Mouse (Mus musculus) gastrocnemius, postnatal 14 days (tissue): ENCODE data around the gene Mctp2. TPM values are rescaled to one million over a fixed set of nuclear protein-coding genes. Genes with fewer than 3 reads are reported as not detected.

ENCODE experiments used
- DNase-seq: peaks from one replicate; pipeline ENCODE4 v3.0.0; 2021; ENCODE audit warnings: mixed read lengths
- intact Hi-C: fragments of 180-260 bp; cut with DNase I; formaldehyde crosslinking; loops from one replicate; pipeline ENCODE4 v1.15.1; 2025; ENCODE audit warnings: low total_unique reads
- long read RNA-seq, 2 experiments: library from polyadenylated mRNA; stranded (forward); transcript quantifications; one replicate each; pipeline ENCODE4 v2.0.0; 2021
- total RNA-seq, 2 experiments: library from RNA; stranded (reverse); gene quantifications; 2 replicates each; pipeline ENCODE4 v1.2.3; 2021

Gene Mctp2
- total RNA-seq: under 1 TPM; 0.10 to 0.55 TPM
- long read RNA-seq, experiment 1: 0 reads
- long read RNA-seq, experiment 2: 0 reads

DNA sequence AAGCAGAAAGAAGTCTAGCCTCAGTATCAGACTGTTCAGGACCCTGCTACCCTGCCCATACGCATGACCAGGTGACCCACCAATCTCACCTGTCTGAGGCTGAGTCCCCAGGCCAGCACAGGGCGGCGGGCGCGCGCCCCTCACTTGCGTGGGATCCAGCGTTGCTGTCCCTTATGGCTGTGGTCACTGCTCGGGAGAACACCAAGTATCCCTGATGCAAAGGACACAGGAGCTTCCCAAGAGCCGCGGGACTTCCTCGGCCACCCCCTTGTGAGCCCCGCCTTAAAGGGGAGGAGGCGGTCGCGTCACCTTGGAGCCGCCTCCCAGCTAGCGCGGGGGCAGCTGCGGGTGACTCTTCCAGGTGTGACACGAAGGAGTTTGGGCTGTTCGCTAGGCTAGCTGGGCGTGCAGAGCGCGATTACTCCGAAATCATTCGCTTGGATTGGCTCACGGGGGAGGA, at the start of gene Mctp2:
Mctp2 (minus strand) TSS at position 227 of the 460 bp plus-strand sequence.
- intact Hi-C loops: no loop called here
- DNase-seq: peak; percentile 24

DNA sequence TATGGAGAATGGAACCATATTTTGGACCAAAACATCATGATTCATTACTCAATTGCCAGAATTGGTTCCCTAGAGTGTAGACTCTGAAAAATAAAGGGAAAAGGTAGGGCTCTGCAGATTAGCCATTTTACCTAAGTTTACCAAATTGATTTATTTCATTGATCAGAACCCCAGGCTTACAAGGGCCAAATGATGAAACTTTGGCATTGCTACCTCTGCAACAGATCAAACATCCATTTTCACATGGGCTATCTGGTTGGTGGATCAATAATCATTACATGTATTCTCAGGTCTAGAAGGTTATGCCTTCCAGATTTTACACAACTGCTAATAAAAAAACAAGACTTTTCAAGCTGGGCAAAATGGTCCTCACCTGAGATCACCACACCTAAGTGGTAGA, 39.5 kb upstream of the Mctp2 start:
- no peak for DNase-seq
- intact Hi-C loops: no loop called here

DNA sequence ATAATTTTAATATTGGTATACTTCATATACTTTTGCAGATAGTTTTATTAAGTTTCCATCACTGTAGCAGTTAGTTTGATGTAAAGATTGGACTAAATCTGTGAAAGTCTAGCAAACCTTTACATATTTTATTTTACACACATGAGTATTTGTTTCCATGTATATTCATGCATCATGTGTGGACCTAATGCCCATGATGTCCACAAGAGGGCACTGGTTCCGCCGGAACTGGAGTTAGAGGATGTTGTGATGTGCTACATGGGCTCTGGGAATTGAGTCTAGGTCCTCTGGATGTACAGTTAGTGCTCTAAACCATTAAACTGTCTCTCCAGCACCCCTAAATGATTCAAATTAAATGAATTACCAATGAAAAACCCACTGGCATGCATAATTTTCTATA, 37.3 kb upstream of the Mctp2 start:
- no peak for DNase-seq
- intact Hi-C loops: no loop called here

DNA sequence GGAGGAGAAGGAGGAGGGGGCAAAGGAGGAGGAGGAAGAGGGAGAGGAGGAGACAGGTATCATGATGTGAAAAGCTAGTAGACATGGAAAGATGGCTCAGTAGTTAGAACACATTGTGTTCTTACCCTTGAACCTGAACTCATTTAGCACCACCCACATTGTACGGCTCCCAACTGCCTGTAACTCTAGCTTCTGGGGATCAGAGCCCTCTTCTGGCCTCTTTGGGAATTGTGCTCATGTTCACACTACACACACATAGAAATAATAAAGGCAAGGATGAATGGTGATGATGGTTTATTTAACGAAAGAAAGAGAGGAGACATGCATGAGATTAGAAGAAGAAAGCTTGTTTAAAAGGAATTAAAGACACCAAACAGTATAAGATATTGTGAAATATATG, 36.4 kb upstream of the Mctp2 start:
- intact Hi-C loops: no loop called here
- no peak for DNase-seq

DNA sequence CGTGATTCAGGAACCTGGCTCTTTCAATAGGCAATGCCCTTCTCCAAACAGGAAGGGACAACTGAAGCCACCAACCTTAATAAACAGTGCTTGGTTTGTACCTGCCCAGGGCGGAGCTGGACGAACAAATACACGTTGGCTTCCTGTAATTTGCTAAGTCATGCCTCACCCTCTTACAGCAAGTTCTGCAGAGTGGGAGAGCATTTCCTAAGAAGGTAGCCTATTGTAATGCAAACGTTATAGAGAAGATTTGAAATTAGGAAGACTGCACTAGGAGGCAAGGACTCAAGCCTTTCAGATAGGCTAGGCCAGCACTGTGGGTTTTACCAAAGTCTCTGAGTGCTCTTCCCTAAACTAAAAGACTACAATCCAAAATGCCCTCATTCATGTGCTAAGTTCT, 19.6 kb upstream of the Mctp2 start:
- no peak for DNase-seq
- intact Hi-C loops: no loop called here

DNA sequence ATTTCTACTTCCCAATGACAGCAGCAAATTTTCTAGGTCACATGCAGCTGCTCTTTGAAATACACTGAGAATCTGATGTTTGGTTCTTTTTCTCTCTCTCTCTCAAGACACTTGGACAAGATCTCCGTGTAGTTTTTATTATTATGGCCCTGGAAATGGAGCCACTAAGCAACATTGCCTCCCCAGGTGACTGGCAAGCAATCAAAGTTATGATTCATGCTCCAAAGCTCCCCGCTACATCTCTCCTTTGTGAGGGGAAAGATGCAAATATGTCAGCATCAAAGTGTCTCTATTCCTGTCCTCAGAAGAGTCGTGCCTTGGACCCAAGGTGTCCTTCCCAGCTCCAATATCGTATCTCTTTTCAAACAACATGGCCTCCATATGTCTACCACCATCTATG, 14.5 kb upstream of the Mctp2 start:
- no peak for DNase-seq
- intact Hi-C loops: no loop called here

DNA sequence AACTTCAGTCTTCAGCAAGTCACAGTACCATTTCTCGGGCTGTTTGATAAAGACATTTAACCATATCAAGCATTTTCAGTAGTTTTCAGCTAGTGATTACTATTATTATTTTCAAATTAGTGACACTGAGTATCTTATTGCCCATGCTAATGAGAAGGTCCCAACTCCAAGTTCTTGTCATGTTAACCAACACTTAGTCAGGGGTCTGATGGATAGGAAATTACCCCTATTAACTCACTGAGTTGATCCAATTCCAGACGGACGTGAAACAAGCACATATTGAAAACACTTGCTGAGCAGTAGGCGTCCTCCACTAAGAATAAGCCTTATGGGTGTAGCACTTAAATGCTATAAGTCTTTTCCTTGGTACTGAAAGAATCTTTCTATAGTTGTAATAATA, 14.0 kb upstream of the Mctp2 start:
- no peak for DNase-seq
- intact Hi-C loops: no loop called here

DNA sequence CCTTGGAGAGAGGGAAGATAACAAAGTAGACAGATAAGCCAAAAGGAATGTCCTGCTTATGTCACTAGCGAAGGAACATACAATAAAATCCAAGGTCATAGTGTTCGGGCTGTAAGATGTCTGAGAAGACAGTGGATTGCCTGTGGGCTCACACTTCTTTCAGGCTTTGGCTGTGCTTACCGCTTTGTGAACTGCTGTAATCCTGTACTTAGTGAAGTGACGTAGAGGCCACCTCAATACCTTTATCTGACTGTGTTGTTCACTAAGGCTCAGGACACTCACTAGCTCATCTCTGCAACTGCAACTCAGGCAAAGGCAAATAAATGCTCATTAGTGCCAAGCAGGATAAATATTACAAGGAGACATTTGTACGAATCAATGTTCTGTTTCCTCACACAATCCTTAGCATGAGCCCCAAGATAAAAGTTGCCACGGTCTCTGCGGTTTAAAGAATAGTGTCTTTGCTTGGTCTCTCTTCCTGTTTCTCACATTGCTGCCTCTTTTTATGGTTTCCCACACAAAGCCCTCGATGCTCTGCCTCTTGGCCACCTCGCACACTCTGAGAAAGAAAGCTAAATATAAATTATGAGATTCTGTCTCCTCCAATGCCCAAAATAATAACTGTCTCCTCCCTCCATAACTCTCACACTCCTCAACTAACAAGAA, 8.1 kb upstream of the Mctp2 start:
- DNase-seq: no peak
- intact Hi-C loops: no loop called here

DNA sequence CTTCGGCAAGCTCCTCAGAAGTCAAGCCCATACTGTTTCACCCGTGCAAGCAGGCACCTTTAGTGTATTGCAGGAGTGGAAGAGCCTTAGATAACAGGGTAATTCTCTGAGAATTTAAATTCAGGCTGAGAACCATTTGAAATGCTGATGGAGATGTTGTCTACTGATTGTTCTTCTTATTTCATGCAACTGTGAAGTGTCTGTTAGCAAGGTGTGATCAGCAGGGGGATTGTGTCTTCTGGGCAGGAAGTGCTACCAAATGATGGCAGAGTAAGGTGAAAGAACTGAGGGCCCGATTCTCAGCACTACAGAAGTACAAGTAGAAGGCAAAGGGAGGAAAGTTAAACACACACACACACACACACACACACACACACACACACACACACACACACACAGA, 7.5 kb upstream of the Mctp2 start:
- no peak for DNase-seq
- intact Hi-C loops: no loop called here

DNA sequence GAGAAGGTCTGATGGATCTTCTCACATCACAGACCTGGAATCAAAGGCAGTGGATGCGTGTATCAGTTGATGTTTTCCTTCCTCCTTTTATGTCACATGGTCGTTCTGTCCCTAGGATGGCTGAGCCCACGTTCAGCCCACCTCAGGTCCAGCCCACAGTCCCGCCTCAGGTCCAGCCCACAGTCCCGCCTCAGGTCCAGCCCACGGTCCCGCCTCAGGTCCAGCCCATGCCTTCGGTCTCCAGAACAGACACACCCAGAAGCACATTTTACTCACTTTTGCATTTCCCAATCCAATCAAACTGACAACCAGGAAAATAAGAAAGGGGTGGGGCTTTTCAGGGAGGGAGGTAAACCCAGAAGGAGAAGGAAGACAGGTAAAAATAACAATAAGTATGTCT, 5.2 kb upstream of the Mctp2 start:
- intact Hi-C loops: no loop called here
- DNase-seq: no peak

DNA sequence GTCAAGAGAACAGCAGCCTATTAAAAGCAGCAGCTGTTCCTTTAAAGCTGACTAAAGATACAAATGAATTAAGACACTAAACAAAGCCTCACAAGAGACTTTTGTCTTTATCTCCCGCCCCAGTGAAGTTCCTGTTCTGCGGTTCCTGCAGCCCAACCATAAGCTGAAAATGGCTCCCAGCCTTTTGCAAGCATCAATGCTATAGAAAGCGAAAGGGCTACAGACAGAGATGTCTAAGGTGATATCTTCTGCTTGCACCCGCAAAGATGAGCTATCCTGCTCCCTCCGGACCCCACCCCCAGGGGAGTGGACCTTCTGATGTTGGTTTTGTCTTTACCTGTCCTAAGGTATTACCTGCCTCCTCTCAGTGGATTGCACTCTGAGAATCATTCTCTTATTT, 1.7 kb upstream of the Mctp2 start:
- no peak for DNase-seq
- intact Hi-C loops: no loop called here

DNA sequence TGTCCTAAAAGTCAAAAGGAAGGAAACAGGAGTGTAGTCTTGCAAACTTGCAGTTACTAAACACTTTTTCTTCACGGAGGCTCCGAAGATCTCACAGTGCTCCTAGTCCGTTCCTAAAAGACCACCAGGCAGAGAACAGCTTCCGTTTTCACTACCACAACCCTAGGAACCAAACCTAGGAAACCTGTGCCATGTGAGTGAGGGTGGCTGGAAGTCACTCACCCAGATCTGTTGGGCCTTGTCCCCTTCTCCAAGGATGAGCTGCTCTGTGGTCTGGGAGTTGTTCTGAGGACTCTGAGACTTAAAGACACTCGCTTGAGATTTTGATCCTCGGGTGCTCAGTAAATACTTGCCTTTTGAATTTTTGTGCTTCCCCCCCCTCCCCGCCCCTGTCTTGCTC, 439 bp upstream of the Mctp2 start:
- DNase-seq: no peak
- intact Hi-C loops: no loop called here

DNA sequence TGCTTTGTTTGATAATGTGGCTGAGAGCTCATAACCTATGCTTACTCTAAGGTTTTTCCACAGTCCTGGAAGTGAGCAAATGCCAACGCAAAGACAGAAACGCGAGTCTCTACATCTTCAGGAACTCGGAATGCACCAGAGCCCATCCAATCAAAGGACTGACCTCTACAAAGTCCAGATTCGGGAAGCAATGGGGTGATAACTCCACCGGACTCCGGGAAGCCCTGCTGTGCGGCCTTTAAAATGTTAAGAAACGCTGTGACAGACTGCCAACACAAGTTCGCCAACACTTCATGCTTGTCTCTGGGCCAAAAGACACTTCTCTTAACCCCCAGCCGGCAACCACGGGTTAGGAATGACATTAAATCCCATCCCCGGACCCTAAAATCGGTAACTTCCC, 437 bp downstream of the Mctp2 start:
- intact Hi-C loops: no loop called here
- no peak for DNase-seq

DNA sequence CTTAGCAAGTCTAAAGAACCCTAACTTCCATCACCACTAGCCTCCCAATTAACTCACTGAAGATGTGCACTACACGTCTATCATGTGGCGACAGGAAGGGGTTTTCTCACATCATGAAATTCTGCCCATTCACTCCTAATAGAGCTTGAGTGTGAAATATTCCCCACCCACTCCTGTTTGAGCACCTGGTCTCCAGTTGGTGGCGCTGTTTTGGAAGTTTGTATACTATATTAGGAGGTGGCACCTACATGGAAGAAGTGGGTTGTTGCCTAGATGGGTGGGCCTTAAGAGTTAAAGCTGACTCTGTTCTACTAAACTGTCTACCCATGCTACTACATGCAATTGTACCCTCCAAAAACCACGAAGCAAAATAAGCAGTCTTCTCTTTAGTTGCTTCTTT, 4.7 kb downstream of the Mctp2 start:
- DNase-seq: no peak
- intact Hi-C loops: no loop called here

DNA sequence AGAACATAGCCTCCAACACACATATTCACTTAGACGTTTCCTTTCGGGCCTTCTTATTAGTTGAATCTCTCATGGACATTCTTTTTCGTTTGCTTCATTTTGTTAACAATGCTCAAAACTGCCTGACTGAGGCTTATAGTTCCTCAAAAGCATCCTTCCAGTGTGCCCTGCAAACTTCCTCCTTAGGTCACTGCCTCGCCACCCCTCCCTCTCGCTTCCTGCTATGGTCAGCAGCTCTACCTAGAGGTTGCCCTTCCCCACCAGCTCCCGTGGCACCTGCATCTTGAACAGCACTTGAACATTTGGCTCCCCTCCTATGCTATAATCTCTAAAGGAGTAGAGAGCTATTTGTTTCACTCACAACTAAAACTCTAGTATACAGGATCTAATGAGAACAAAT, 6.7 kb downstream of the Mctp2 start:
- intact Hi-C loops: no loop called here
- no peak for DNase-seq

DNA sequence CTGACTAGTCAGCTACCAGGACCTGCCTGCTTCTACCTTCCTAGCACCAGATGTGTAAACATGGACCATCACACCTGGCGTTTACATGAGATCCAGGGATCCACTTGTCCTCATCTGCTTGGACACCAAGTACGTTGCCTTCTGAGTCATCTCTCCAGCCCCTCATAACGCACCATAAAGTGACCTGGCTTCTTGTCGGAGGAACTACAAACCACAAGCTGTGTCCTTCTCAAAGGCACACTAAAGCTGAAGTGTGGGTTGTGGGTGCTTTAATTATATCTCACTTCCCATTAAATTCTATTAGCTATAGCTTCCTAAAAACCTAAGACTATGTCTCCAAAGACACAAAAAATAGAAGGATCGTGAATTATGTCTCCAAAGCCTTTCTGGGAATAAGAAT, 9.4 kb downstream of the Mctp2 start:
- intact Hi-C loops: no loop called here
- DNase-seq: no peak

DNA sequence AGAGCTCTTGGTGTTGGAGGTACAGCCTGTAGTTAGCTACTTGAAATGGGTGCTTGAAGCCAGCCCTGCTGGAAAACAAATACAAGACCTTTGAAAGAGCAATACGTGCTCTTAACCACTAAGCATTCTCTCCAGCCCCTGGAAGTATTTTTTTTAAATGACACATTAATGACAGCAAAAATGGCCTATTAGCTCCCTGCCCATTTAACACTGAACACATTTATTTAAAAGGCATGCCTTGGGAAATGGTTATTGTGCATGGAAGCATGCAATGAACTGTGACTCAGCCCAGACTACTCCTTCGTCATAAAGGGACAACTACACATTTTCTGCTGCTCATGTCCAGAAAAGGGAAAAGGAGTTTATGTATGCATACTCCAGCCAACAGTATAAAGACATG, 10.2 kb downstream of the Mctp2 start:
- intact Hi-C loops: no loop called here
- no peak for DNase-seq

DNA sequence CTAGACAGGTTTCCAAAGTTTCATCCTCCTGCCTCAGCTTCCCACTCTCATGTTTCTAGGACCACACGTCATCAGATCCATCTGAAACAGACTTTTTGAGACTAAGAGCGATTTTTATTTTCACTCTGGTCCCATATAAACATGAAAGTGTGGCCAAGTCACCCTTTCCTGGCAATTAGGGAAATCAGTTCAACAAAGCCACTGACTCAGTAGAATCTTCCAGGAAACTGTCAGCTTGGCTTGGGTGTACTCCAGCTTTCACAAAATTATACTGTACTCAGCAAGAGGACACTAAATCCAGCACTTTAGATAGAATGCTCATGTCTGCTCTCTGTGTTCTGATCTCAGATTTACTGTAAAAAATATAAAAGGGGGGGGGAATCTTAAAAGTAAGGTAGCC, 11.5 kb downstream of the Mctp2 start:
- intact Hi-C loops: no loop called here
- DNase-seq: no peak

DNA sequence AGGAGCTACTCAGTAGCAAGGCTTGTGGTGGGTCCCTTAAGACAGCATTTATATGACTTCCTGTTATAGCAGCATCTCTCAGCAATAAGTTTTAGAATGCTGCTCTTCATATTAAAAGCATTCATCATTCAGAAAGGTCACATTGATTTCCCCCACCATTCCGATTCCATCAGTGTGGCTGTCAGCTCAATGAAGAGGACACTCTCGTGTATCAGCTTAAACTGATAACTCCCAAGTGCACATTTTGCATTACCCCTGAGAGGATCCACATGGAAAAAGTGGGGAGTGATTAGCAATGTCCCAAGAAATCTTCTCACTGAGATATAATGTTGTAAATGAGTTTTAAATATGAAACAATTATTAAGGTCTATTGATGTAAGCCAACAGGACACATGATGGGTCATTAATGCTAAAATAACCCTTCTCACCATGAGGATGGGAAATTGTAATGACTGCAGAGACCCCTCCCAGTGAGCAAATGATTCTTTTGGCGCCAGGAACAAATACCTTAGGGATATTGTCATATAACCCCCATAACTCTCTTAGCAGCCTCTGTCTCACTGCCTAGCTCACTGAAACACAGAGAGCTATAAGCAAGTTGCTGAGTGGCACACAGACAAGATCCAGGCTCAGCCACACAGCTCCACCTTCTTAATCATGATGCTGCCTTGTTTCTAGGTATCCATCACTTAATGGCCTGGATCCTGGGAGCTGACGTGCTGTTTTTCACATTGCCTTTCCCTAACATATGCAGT, 12.4 kb downstream of the Mctp2 start:
- DNase-seq: no peak
- intact Hi-C loops: no loop called here

DNA sequence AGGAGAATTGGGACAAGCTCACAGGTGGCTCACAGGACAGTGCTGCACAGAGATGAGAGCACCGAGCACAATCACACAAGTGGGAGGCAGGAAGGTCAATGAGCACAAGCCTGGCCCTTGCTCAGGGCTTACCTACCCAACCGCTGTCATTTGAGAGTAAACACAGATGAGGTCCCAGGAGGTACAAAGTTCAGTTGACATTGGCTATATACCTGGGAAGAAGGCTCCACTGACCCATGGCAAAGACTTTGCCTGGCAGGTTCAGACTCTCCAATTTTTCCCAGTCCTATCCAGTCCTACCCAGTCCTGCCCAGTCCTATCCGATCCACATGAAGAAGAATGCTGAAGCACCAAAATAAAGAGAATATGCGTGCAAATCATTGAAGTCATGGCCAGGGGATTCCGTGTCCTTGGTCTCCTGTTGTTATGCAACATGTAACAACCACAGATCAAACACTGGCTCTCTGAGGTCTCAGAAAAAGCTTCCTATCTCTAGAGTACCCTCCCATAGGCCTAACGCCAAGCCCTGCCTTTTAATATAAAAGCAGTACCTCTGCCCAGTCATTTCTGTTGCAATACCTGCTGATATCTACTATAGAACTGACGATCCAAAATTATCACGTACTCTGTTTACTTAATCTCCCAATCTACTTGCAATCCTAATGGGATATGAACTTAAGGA, 14.0 kb downstream of the Mctp2 start:
- intact Hi-C loops: no loop called here
- no peak for DNase-seq

DNA sequence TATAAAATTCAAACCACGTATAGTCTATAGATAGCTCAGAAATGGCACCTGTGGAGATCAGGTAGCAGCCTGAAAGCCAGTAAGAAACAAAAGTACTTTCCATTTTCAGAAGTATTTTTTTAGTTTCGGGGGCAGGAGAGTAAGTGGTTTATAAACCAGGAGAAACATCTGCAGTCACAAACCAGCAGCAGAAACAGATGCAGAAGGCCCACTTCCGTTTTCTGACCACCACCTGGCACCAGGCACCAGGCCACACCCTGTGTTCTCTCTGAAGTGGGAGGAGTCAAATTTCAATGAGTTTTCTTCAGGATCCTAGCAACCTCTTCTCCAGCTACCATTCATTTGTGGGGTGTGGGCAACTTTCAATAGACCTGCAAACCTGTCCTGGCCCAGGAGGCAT, 25.7 kb downstream of the Mctp2 start:
- DNase-seq: no peak
- intact Hi-C loops: no loop called here
